Mouse (Mus musculus) cortical plate, adult 2 months (tissue): ENCODE data around the gene Atp5j2.

Experiments
- CTCF ChIP-seq: fragments of 200-500 bp; IDR thresholded peaks from 2 replicates; pipeline ENCODE4 v1.5.1; 2011; ENCODE audit warnings: mild to moderate bottlenecking, control low read depth, low read length; ENCODE audit not compliant: insufficient read depth; ENCODE audit errors: extremely low read depth
- POLR2A ChIP-seq: fragments of 200-500 bp; IDR thresholded peaks from 2 replicates; pipeline ENCODE4 v1.6.1; 2011; ENCODE audit warnings: mild to moderate bottlenecking, low read length, control low read depth; ENCODE audit not compliant: insufficient read depth; ENCODE audit errors: extremely low read depth

- TF ChIP-seq POLR2A, result no peak
- no peak for TF ChIP-seq CTCF
Observed at GRCm38 (mm10) chr5:145205041-145205440, 13.2 kb upstream of the Atp5j2 start.
